Mouse (Mus musculus) forebrain, embryonic 14.5 days (tissue): Measurements from ENCODE around the gene Rtbdn. TPM values are rescaled to one million over a fixed set of nuclear protein-coding genes. Genes with fewer than 3 reads are reported as not detected.
A peak's percentile ranks its signal among the peaks of the same experiment; 100 is the strongest.

ENCODE experiments used
- ATAC-seq: fragments of 200-750 bp; cut with Nextera tagmentation; 2 replicates; pipeline ENCODE4 v1.8.0; 2017; ENCODE audit warnings: mild to moderate bottlenecking, moderate library complexity
- DNase-seq: peaks from one replicate; pipeline ENCODE4 v3.0.0-alpha.2; 2015; ENCODE audit warnings: low spot score
- H3K27ac ChIP-seq: fragments of 300-500 bp; sonication (generic); 2 replicates; pipeline ENCODE4 v1.5.1; 2014; ENCODE audit warnings: low read depth, mild to moderate bottlenecking, control low read depth, low read length, moderate library complexity
- H3K27me3 ChIP-seq: fragments of 300-500 bp; sonication (generic); replicated peaks from 2 replicates; pipeline ENCODE4 v1.6.1; 2014; ENCODE audit warnings: low read length, control low read depth, mixed read lengths; ENCODE audit not compliant: control insufficient read depth, insufficient read depth
- H3K36me3 ChIP-seq: fragments of 300-500 bp; sonication (generic); 2 replicates; pipeline ENCODE4 v1.6.1; 2014; ENCODE audit warnings: low read length, control low read depth; ENCODE audit not compliant: control insufficient read depth, insufficient read depth
- H3K4me1 ChIP-seq: fragments of 300-500 bp; sonication (generic); 2 replicates; pipeline ENCODE4 v1.6.1; 2014; ENCODE audit warnings: antibody characterized with exemption, low read length, control low read depth; ENCODE audit not compliant: control insufficient read depth, insufficient read depth
- H3K4me2 ChIP-seq: fragments of 300-500 bp; sonication (generic); 2 replicates; pipeline ENCODE4 v1.6.1; 2014; ENCODE audit warnings: mild to moderate bottlenecking, control low read depth, low read length
- H3K4me3 ChIP-seq: fragments of 300-500 bp; sonication (generic); 2 replicates; pipeline ENCODE4 v1.5.1; 2014; ENCODE audit warnings: low read depth, low read length, control low read depth
- H3K9ac ChIP-seq: fragments of 300-500 bp; sonication (generic); 2 replicates; pipeline ENCODE4 v1.6.1; 2014; ENCODE audit warnings: mild to moderate bottlenecking, low read length, control low read depth, moderate library complexity
- H3K9me3 ChIP-seq: fragments of 300-500 bp; sonication (generic); replicated peaks from 2 replicates; pipeline ENCODE4 v1.6.1; 2016; ENCODE audit warnings: low read length, control low read depth, mixed read lengths; ENCODE audit not compliant: control insufficient read depth
- WGBS: fragments of 180-500 bp; shearing (Covaris S2); extraction: QIAGEN DNeasy Blood & Tissue Kit; methylation state at CpG from one replicate; pipeline ENCODE4 v1.1.7; 2014; 5-methylcytosine and 5-hydroxymethylcytosine counted together
- polyA plus RNA-seq: library from polyadenylated mRNA; unstranded; fragments of >200 nt; fragmentation: Nextera tagmentation; extraction: Ambion mirVana; gene quantifications from 2 replicates; pipeline ENCODE4 v1.2.1, GENCODE M21; 2014

Rtbdn gene
- polyA plus RNA-seq, 1 experiment from 2014 or later, result 0.47 TPM

- Histone ChIP-seq H3K9me3 (no peaks in the 10 kb centered on the region), H3K9ac (peak within 1 kb of the TSS; percentile 68), H3K27me3 (peaks cover 27% of the 10 kb centered on the region), H3K4me3 (peak within 1 kb of the TSS; percentile 46), H3K27ac (peak within 1 kb of the TSS; percentile 24; the same call in 1 of the 2 replicates), H3K4me1 (peaks cover 33% of the 10 kb centered on the region), H3K36me3 (peaks cover 20% of the 10 kb centered on the region), H3K4me2 (peak within 1 kb of the TSS; percentile 96)
- peak; percentile 88 for DNase-seq
- WGBS, result under 1% methylated on average over 63 of the region's 63 CpGs
- peak; percentile 47 for ATAC-seq
These were observed 31.6 kb downstream of the Rtbdn start, which contains the start of gene Junb for GRCm38 (mm10) chr8:84978248-84978940. Gene Junb, minus strand, starts transcription at chr8:84978718.

DNA sequence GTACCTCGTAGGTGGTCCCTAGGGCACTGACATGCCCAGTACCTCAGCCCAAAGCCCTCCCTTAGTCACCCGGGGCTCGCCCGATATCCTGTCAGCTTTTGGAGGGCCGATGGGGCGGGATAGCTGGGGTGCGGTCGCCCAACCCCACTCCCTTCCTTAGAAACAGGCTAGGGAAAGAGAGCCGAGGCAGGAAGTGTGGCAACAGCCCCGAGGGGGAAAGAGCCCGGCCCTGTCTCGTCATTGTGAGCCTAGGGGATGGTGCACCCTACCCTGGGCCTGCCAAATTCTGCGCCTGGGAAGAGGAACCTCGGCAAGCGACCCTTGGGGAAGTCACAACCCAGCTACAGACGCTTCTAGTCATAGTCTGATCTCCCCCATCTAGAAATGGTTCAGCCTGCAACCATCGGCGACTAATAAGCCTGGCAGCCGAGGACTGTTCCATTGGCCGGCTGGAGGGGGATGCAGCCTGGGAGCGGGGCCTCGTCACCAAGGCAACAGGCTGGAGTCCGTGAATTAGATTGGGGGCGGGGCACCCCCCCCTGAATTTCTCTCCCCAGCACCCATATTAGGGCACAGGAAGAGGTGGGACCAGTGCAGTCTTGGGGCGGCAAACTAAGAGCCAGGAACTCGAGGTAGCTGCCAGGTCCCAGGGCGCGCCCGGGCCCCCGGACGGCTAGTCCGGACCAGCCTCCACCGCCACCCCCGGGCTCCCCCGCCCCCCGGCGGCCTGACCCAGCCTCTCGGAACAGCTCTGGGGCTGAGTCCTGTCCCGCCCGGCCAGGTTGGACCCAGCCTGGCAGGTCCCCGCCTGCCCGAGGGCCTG is 33.0 kb downstream of the Rtbdn start:
- Histone ChIP-seq H3K27me3 (peaks cover 27% of the 10 kb centered on the region), H3K4me2 (peak overlapping the region; percentile 96)
- peak; percentile 40; the same call in 1 of the 2 replicates for ATAC-seq

GRCm38 (mm10) chr8:84980622-84981358 is 34.0 kb downstream of the Rtbdn start:
- no peak for ATAC-seq
- no peak overlapping the region for H3K27ac ChIP-seq
- H3K4me2 ChIP-seq, result no peak overlapping the region
- WGBS, result 39% methylated on average over 11 of the region's 11 CpGs
- DNase-seq, result peak; percentile 63
- H3K4me3 ChIP-seq, result no peak overlapping the region
- H3K27me3 ChIP-seq, result peaks cover 27% of the 10 kb centered on the region
- no peaks in the 10 kb centered on the region for H3K36me3 ChIP-seq
- H3K9me3 ChIP-seq, result no peaks in the 10 kb centered on the region
- no peak overlapping the region; the same call in 1 of the 2 replicates for H3K9ac ChIP-seq
- peaks cover 44% of the 10 kb centered on the region for H3K4me1 ChIP-seq

More for the DNA sequence above, 33.0 kb downstream of the Rtbdn start:
- H3K4me1 ChIP-seq, result peaks cover 35% of the 10 kb centered on the region
- H3K27ac ChIP-seq, result no peak overlapping the region
- WGBS, result 2% methylated on average over 39 of the region's 42 CpGs
- peak overlapping the region; percentile 26 for H3K4me3 ChIP-seq
- peak; percentile 95 for DNase-seq
- H3K9ac ChIP-seq, result peak overlapping the region; percentile 49
- no peaks in the 10 kb centered on the region for H3K9me3 ChIP-seq
- peaks cover 6% of the 10 kb centered on the region for H3K36me3 ChIP-seq

- peaks cover 31% of the 10 kb centered on the region for H3K27me3 ChIP-seq
- ATAC-seq (no peak), DNase-seq (no peak)
These were observed 35.1 kb downstream of the Rtbdn start for GRCm38 (mm10) chr8:84981644-84982498.

DNA sequence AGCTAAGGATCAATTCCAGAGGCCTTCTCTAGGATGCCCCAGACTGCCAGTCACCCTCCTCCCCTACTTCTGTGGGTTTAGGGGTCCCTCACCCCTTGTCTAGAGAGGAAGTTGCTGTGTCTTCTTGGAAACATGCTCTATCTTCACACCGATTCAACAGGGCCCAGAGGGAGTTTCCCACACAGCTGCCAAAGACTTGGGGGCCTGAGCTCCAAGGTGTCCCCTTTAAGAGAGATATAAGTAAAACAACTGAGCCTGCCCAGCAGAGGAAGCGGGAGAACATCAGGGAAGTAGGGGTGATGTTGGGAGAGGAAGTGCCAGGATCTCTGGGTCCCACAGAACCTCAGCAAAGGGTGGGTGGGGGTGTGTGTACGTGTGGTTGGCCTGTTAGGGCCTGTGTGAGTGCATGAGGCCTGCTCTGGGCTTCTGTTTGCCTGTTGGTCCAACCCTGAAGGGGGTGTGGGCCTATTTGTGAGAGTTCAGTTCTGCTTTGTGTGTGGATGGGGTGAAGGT is 35.8 kb downstream of the Rtbdn start:
- peaks cover 34% of the 10 kb centered on the region for H3K4me1 ChIP-seq
- peaks cover 25% of the 10 kb centered on the region for H3K27me3 ChIP-seq

More at GRCm38 (mm10) chr8:84981644-84982498, 35.1 kb downstream of the Rtbdn start:
- WGBS, result 80% methylated on average over 15 of the region's 15 CpGs
- Histone ChIP-seq H3K9ac (no peak overlapping the region), H3K4me3 (no peak overlapping the region), H3K27ac (no peak overlapping the region), H3K36me3 (no peaks in the 10 kb centered on the region), H3K9me3 (no peaks in the 10 kb centered on the region), H3K4me2 (no peak overlapping the region), H3K4me1 (peaks cover 38% of the 10 kb centered on the region)

DNA sequence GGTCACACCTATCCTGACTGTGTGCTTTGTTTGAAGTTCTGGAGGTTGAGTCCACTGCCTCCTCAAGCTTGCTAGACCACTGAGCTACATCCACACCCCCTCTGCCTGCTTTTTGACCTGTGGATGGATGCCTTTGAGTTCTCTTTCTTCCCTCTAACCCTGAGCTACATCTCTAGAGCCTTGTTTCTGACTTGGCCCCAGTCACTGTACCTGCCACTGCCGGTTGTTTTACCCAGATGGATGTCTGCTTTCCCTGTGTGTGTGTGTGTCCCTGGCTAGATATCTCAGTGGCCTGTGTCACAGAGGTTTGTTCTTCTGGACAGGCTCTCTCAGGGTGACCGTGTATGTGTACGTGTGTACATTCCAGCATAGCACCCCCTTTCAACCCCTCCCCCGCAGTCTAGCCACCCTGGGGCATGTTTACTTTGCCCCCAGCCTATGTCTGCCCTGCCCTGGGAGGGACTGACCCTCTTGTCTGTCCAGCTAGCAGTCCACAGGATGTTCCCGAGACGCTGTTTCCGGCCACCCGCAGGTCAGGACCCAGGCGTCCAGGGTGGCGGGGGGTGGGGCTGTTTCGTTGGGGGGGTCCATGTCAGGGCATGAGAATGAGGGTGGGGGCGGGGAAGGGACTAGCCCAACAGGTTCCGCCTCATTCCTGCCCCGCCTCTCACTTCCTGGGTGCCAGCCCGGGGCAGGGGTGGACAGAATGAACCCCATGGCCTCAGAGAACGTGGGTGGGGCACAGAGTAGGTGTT is 37.7 kb downstream of the Rtbdn start:
- Histone ChIP-seq H3K4me3 (no peak overlapping the region), H3K27me3 (0 out of 2 replicates have a peak, but pooled peaks cover 12% of the 10 kb centered on the region)

More for the DNA sequence above, 35.8 kb downstream of the Rtbdn start:
- Histone ChIP-seq H3K27ac (no peak overlapping the region), H3K9ac (no peak overlapping the region), H3K4me3 (no peak overlapping the region), H3K9me3 (no peaks in the 10 kb centered on the region), H3K36me3 (no peaks in the 10 kb centered on the region), H3K4me2 (no peak overlapping the region)
- WGBS, result 69% methylated on average over 3 of the region's 3 CpGs
- no peak for ATAC-seq
- DNase-seq, result no peak

DNA sequence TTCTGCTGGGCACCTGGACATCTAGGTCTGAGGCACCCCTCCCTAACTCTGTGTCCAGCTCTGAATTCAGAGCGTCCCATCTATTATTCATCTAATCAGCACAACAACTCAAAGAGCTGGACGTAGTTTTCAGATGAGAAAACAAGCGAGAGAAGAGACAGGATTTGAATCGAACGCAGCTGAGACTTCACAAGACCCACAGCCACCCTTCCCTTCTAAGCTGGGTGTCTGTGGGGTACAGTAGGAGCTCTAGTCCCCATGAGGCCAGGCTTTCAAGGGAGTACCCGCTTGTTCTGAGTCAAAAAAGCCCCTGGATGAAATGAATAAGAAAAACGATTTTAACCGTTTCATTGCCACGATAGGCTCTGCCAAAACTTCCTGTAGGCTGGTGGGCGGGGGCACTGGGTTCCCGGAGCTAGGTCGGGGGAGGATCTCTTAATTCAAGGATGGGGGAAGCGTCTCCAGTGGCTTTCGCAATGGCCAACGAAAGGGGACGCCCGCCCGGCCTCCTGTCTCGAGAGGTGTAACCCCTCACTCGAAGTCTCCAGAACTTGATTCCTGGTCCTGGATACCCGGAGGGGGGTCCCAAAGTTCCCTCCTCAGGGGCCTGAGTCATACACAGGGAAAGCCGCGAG is 38.4 kb downstream of the Rtbdn start:
- no peaks in the 10 kb centered on the region for H3K9me3 ChIP-seq
- ATAC-seq (no peak), DNase-seq (no peak)
- H3K4me2 ChIP-seq, result peak overlapping the region; percentile 98
- 0 out of 2 replicates have a peak, but pooled peaks cover 12% of the 10 kb centered on the region for H3K27me3 ChIP-seq
- no peaks in the 10 kb centered on the region for H3K36me3 ChIP-seq
- peak overlapping the region; percentile 4; the same call in 1 of the 2 replicates for H3K27ac ChIP-seq
- peaks cover 20% of the 10 kb centered on the region for H3K4me1 ChIP-seq
- peak overlapping the region; percentile 49 for H3K4me3 ChIP-seq
- 2% methylated on average over 23 of the region's 23 CpGs for WGBS
- H3K9ac ChIP-seq, result peak overlapping the region; percentile 67

More for the DNA sequence above, 37.7 kb downstream of the Rtbdn start:
- Histone ChIP-seq H3K27ac (no peak overlapping the region), H3K9me3 (no peaks in the 10 kb centered on the region), H3K4me1 (peaks cover 22% of the 10 kb centered on the region), H3K9ac (peak overlapping the region; percentile 67; the same call in 1 of the 2 replicates), H3K4me2 (peak overlapping the region; percentile 98; the same call in 1 of the 2 replicates), H3K36me3 (no peaks in the 10 kb centered on the region)
- ATAC-seq (no peak), DNase-seq (no peak)
- WGBS, result 20% methylated on average over 16 of the region's 16 CpGs
